Mouse (Mus musculus): ENCODE measurements at regions not wholly inside any gene's neighbourhood (a gene's known extent, or its start where the extent isn't known, plus 50 kb on each side); places are given as distances from the start of the nearest gene placed in this dataset.
A peak's percentile ranks its signal among the peaks of the same experiment; 100 is the strongest.

GRCm38 (mm10) chr1:80025863-80026616 lies 165.1 kb upstream of the Serpine2 start:
- no peaks in the 10 kb centered on the region for H3K9me3 ChIP-seq
- H3K36me3 ChIP-seq (replicated peaks), result no peaks in the 10 kb centered on the region
- WGBS, result 93% methylated on average over 4 of the region's 4 CpGs
- no peak overlapping the region for H3K4me3 ChIP-seq
- no peaks in the 10 kb centered on the region for H3K27me3 ChIP-seq (replicated peaks)
- no peak for ATAC-seq (replicated peaks)
- H3K27ac ChIP-seq, result no peak overlapping the region
- peaks cover 9% of the 10 kb centered on the region; the same call in 1 of the 2 replicates for H3K4me1 ChIP-seq
- no peak overlapping the region for H3K9ac ChIP-seq
- no peak overlapping the region for H3K4me2 ChIP-seq

GRCm38 (mm10) chr1:80023518-80024095 lies 162.6 kb upstream of the Serpine2 start:
- peaks cover 9% of the 10 kb centered on the region; the same call in 1 of the 2 replicates for H3K4me1 ChIP-seq

GRCm38 (mm10) chr1:80021866-80022265 lies 160.9 kb upstream of the Serpine2 start:
- Histone ChIP-seq H3K27ac (no peak overlapping the region; the same call in 1 of the 2 replicates), H3K9me3 (no peaks in the 10 kb centered on the region), H3K9ac (no peak overlapping the region), H3K36me3 (replicated peaks) (no peaks in the 10 kb centered on the region), H3K4me3 (no peak overlapping the region), H3K4me1 (peaks cover 9% of the 10 kb centered on the region; the same call in 1 of the 2 replicates), H3K27me3 (replicated peaks) (no peaks in the 10 kb centered on the region), H3K4me2 (no peak overlapping the region)
- 43% methylated on average over 3 of the region's 3 CpGs for WGBS
- peak; percentile 76 for ATAC-seq (replicated peaks)

More at GRCm38 (mm10) chr1:80023518-80024095, 162.6 kb upstream of the Serpine2 start:
- Histone ChIP-seq H3K27ac (no peak overlapping the region), H3K4me3 (no peak overlapping the region), H3K9ac (no peak overlapping the region), H3K36me3 (replicated peaks) (no peaks in the 10 kb centered on the region), H3K9me3 (no peaks in the 10 kb centered on the region), H3K4me2 (no peak overlapping the region), H3K27me3 (replicated peaks) (no peaks in the 10 kb centered on the region)
- WGBS, result 72% methylated on average over 6 of the region's 6 CpGs
- no peak for ATAC-seq (replicated peaks)

GRCm38 (mm10) chr1:80018391-80019065 lies 157.5 kb upstream of the Serpine2 start:
- Histone ChIP-seq H3K4me1 (peaks cover 9% of the 10 kb centered on the region; the same call in 1 of the 2 replicates), H3K4me2 (no peak overlapping the region), H3K9ac (no peak overlapping the region), H3K4me3 (no peak overlapping the region), H3K27ac (no peak overlapping the region), H3K27me3 (replicated peaks) (no peaks in the 10 kb centered on the region), H3K9me3 (no peaks in the 10 kb centered on the region), H3K36me3 (replicated peaks) (no peaks in the 10 kb centered on the region)
- WGBS, result 81% methylated on average over 11 of the region's 11 CpGs
- ATAC-seq (replicated peaks), result no peak

GRCm38 (mm10) chr1:80015474-80015873 lies 154.5 kb upstream of the Serpine2 start:
- WGBS, result 77% methylated on average over 5 of the region's 5 CpGs
- Histone ChIP-seq H3K9ac (no peak overlapping the region), H3K9me3 (no peaks in the 10 kb centered on the region), H3K4me3 (no peak overlapping the region), H3K27me3 (replicated peaks) (no peaks in the 10 kb centered on the region), H3K27ac (no peak overlapping the region), H3K36me3 (replicated peaks) (no peaks in the 10 kb centered on the region), H3K4me2 (no peak overlapping the region), H3K4me1 (0 out of 2 replicates have a peak, but pooled peaks cover 4% of the 10 kb centered on the region)
- no peak for ATAC-seq (replicated peaks)

GRCm38 (mm10) chr1:80014586-80014985 lies 153.6 kb upstream of the Serpine2 start:
- Histone ChIP-seq H3K27ac (no peak overlapping the region), H3K4me2 (no peak overlapping the region), H3K9me3 (no peaks in the 10 kb centered on the region), H3K36me3 (replicated peaks) (no peaks in the 10 kb centered on the region), H3K4me1 (0 out of 2 replicates have a peak, but pooled peaks cover 5% of the 10 kb centered on the region), H3K4me3 (no peak overlapping the region), H3K9ac (no peak overlapping the region), H3K27me3 (replicated peaks) (no peaks in the 10 kb centered on the region)
- WGBS, result 91% methylated on average over 2 of the region's 2 CpGs
- no peak for ATAC-seq (replicated peaks)

GRCm38 (mm10) chr1:80010724-80011123 lies 149.7 kb upstream of the Serpine2 start:
- Histone ChIP-seq H3K27ac (no peak overlapping the region), H3K9me3 (no peaks in the 10 kb centered on the region), H3K9ac (no peak overlapping the region), H3K27me3 (replicated peaks) (no peaks in the 10 kb centered on the region), H3K4me3 (no peak overlapping the region), H3K36me3 (replicated peaks) (no peaks in the 10 kb centered on the region), H3K4me2 (no peak overlapping the region), H3K4me1 (0 out of 2 replicates have a peak, but pooled peaks cover 5% of the 10 kb centered on the region)
- 43% methylated on average over 4 of the region's 4 CpGs for WGBS
- ATAC-seq (replicated peaks), result no peak

- 79% methylated on average over 11 of the region's 11 CpGs for WGBS
Observed at GRCm38 (mm10) chr1:79999081-79999480, 138.1 kb upstream of the Serpine2 start.

GRCm38 (mm10) chr1:79997911-79998310 lies 136.9 kb upstream of the Serpine2 start:
- 89% methylated on average over 10 of the region's 10 CpGs for WGBS
- H3K9ac ChIP-seq, result no peak overlapping the region
- H3K4me2 ChIP-seq, result no peak overlapping the region
- no peaks in the 10 kb centered on the region for H3K4me1 ChIP-seq
- H3K9me3 ChIP-seq, result no peaks in the 10 kb centered on the region
- no peak overlapping the region for H3K27ac ChIP-seq
- no peak overlapping the region for H3K4me3 ChIP-seq
- H3K27me3 ChIP-seq (replicated peaks), result no peaks in the 10 kb centered on the region
- H3K36me3 ChIP-seq (replicated peaks), result no peaks in the 10 kb centered on the region
- ATAC-seq (replicated peaks), result no peak

More at GRCm38 (mm10) chr1:79999081-79999480, 138.1 kb upstream of the Serpine2 start:
- Histone ChIP-seq H3K27me3 (replicated peaks) (no peaks in the 10 kb centered on the region), H3K9ac (no peak overlapping the region), H3K9me3 (no peaks in the 10 kb centered on the region), H3K4me3 (no peak overlapping the region), H3K27ac (no peak overlapping the region), H3K36me3 (replicated peaks) (no peaks in the 10 kb centered on the region), H3K4me2 (no peak overlapping the region), H3K4me1 (no peaks in the 10 kb centered on the region)
- ATAC-seq (replicated peaks), result no peak

- 93% methylated on average over 6 of the region's 6 CpGs for WGBS
Observed at GRCm38 (mm10) chr1:79997456-79997855, 136.5 kb upstream of the Serpine2 start.

GRCm38 (mm10) chr1:79984721-79985120 lies 123.7 kb upstream of the Serpine2 start:
- H3K4me2 ChIP-seq, result no peak overlapping the region
- H3K36me3 ChIP-seq (replicated peaks), result no peaks in the 10 kb centered on the region
- no peak overlapping the region for H3K4me3 ChIP-seq
- H3K27ac ChIP-seq, result no peak overlapping the region
- no peaks in the 10 kb centered on the region for H3K4me1 ChIP-seq
- no peaks in the 10 kb centered on the region for H3K27me3 ChIP-seq (replicated peaks)
- no peak for ATAC-seq (replicated peaks)
- 85% methylated on average over 3 of the region's 3 CpGs for WGBS
- H3K9me3 ChIP-seq, result no peaks in the 10 kb centered on the region
- H3K9ac ChIP-seq, result no peak overlapping the region

More at GRCm38 (mm10) chr1:79997456-79997855, 136.5 kb upstream of the Serpine2 start:
- H3K4me1 ChIP-seq, result no peaks in the 10 kb centered on the region
- ATAC-seq (replicated peaks), result no peak
- no peak overlapping the region for H3K4me2 ChIP-seq
- no peaks in the 10 kb centered on the region for H3K27me3 ChIP-seq (replicated peaks)
- H3K9ac ChIP-seq, result no peak overlapping the region
- H3K27ac ChIP-seq, result no peak overlapping the region
- no peak overlapping the region for H3K4me3 ChIP-seq
- H3K36me3 ChIP-seq (replicated peaks), result no peaks in the 10 kb centered on the region
- H3K9me3 ChIP-seq, result no peaks in the 10 kb centered on the region

GRCm38 (mm10) chr1:79982678-79983280 lies 121.8 kb upstream of the Serpine2 start:
- H3K9me3 ChIP-seq, result no peaks in the 10 kb centered on the region
- H3K27me3 ChIP-seq (replicated peaks), result no peaks in the 10 kb centered on the region
- H3K36me3 ChIP-seq (replicated peaks), result no peaks in the 10 kb centered on the region
- no peaks in the 10 kb centered on the region for H3K4me1 ChIP-seq
- no peak for ATAC-seq (replicated peaks)
- no peak overlapping the region for H3K4me2 ChIP-seq
- 86% methylated on average over 13 of the region's 13 CpGs for WGBS
- H3K4me3 ChIP-seq, result no peak overlapping the region
- no peak overlapping the region for H3K9ac ChIP-seq
- no peak overlapping the region for H3K27ac ChIP-seq

Data from midbrain, embryonic 15.5 days (tissue).